Mouse (Mus musculus): ENCODE measurements at regions not wholly inside any gene's neighbourhood (a gene's known extent, or its start where the extent isn't known, plus 50 kb on each side); places are given as distances from the start of the nearest gene placed in this dataset.

- H3K27me3 ChIP-seq (replicated peaks), result no peaks in the 10 kb centered on the region
- H3K4me1 ChIP-seq (ENCODE audit: control insufficient read depth in 1 of 2, insufficient read depth in 2 of 2), result no peaks in the 10 kb centered on the region
- peaks cover 86% of the 10 kb centered on the region for H3K9me3 ChIP-seq (replicated peaks; ENCODE audit: low read length)
- H3K36me3 ChIP-seq (replicated peaks in 1 of 2; ENCODE audit: control insufficient read depth in 1 of 2, insufficient read depth in 1 of 2, low read length in 1 of 2), result no peaks in the 10 kb centered on the region
- dilution Hi-C loops (cut with MboI; ENCODE audit: extremely low pct_ligation_motif_present, extremely low pct_unique_long_range_greater_than_20kb, low sequenced_read_pairs), result no loop called here
- in situ Hi-C loops (cut with MboI; ENCODE audit: low pct_ligation_motif_present, low pct_unique_long_range_greater_than_20kb, low sequenced_read_pairs), result no loop called here
- H3K4me3 ChIP-seq (replicated peaks in 1 of 3; ENCODE audit: low read depth in 2 of 3, low read length in 2 of 3, poor library complexity in 1 of 3), result no peak overlapping the region
- no peak overlapping the region for H3K9ac ChIP-seq (ENCODE audit: insufficient read depth, low read depth)
- no peak for DNase-seq (ENCODE audit: extremely low read depth)
- TF ChIP-seq RCOR1 (conservative IDR thresholded peaks at IDR 0.05; ENCODE audit: low read depth, low read length) (no peak), MAFK (IDR thresholded peaks at IDR 0.05; ENCODE audit: insufficient replicate concordance, low read length) (no peak), BHLHE40 (IDR thresholded peaks at IDR 0.05; ENCODE audit: low read depth, low read length) (no peak), ETS1 (conservative IDR thresholded peaks at IDR 0.05; ENCODE audit: low read depth, low read length) (no peak), EP300 (IDR thresholded peaks at IDR 0.05; ENCODE audit: low read length) (no peak), TBP (conservative IDR thresholded peaks at IDR 0.05; ENCODE audit: low read depth, low read length) (no peak), MEF2A (IDR thresholded peaks at IDR 0.05; ENCODE audit: borderline replicate concordance, low read depth, low read length) (no peak), ZMIZ1 (IDR thresholded peaks at IDR 0.05; ENCODE audit: low read depth, low read length) (no peak), E2F4 (IDR thresholded peaks at IDR 0.05; ENCODE audit: insufficient replicate concordance, low read depth, low read length) (no peak), SIN3A (IDR thresholded peaks at IDR 0.05; ENCODE audit: low read length) (no peak), JUND (conservative IDR thresholded peaks at IDR 0.05; ENCODE audit: low read depth, low read length) (no peak)
- no peak overlapping the region for H3K27ac ChIP-seq (ENCODE audit: insufficient read depth, low read depth)
- H3K79me2 ChIP-seq (replicated peaks; ENCODE audit: control insufficient read depth, extremely low read depth, insufficient read depth, poor library complexity, severe bottlenecking), result no peaks in the 10 kb centered on the region
- H3K4me2 ChIP-seq (ENCODE audit: insufficient read depth, low read depth, poor library complexity, severe bottlenecking), result no peak overlapping the region
Observed at GRCm38 (mm10) chr4:142509386-142509785, 270.2 kb upstream of the Kazn start.

- no peak for DNase-seq (ENCODE audit: extremely low read depth)
- Histone ChIP-seq H3K27ac (ENCODE audit: insufficient read depth, low read depth) (no peak overlapping the region), H3K4me3 (replicated peaks in 1 of 3; ENCODE audit: low read depth in 2 of 3, low read length in 2 of 3, poor library complexity in 1 of 3) (no peak overlapping the region), H3K4me2 (ENCODE audit: insufficient read depth, low read depth, poor library complexity, severe bottlenecking) (no peak overlapping the region), H3K27me3 (replicated peaks) (no peaks in the 10 kb centered on the region), H3K36me3 (replicated peaks in 1 of 2; ENCODE audit: control insufficient read depth in 1 of 2, insufficient read depth in 1 of 2, low read length in 1 of 2) (no peaks in the 10 kb centered on the region), H3K79me2 (replicated peaks; ENCODE audit: control insufficient read depth, extremely low read depth, insufficient read depth, poor library complexity, severe bottlenecking) (no peaks in the 10 kb centered on the region), H3K4me1 (ENCODE audit: control insufficient read depth in 1 of 2, insufficient read depth in 2 of 2) (no peaks in the 10 kb centered on the region), H3K9ac (ENCODE audit: insufficient read depth, low read depth) (no peak overlapping the region), H3K9me3 (replicated peaks; ENCODE audit: low read length) (peaks cover 72% of the 10 kb centered on the region)
- dilution Hi-C loops (cut with MboI; ENCODE audit: extremely low pct_ligation_motif_present, extremely low pct_unique_long_range_greater_than_20kb, low sequenced_read_pairs), result no loop called here
- TF ChIP-seq GABPA (IDR thresholded peaks at IDR 0.05; ENCODE audit: insufficient replicate concordance, low read depth, low read length), result no peak
- no peak for TF ChIP-seq NRF1 (IDR thresholded peaks at IDR 0.05; ENCODE audit: low read depth, low read length)
- no peak for TF ChIP-seq JUN (IDR thresholded peaks at IDR 0.05; ENCODE audit: insufficient read depth, low read depth, low read length)
- TF ChIP-seq JUND (conservative IDR thresholded peaks at IDR 0.05; ENCODE audit: low read depth, low read length), result no peak
- no peak for TF ChIP-seq HCFC1 (IDR thresholded peaks at IDR 0.05; ENCODE audit: low read depth, low read length)
- TF ChIP-seq MYC (IDR thresholded peaks at IDR 0.05; ENCODE audit: low read depth, low read length), result no peak
- TF ChIP-seq ETS1 (conservative IDR thresholded peaks at IDR 0.05; ENCODE audit: low read depth, low read length), result no peak
- no peak for TF ChIP-seq EP300 (IDR thresholded peaks at IDR 0.05; ENCODE audit: low read length)
- TF ChIP-seq CTCF (conservative IDR thresholded peaks at IDR 0.05 in 1 of 2, IDR thresholded peaks at IDR 0.05 in 1 of 2; ENCODE audit: low read depth in 2 of 2, low read length in 2 of 2), result no peak
- TF ChIP-seq MAFK (IDR thresholded peaks at IDR 0.05; ENCODE audit: insufficient replicate concordance, low read length), result no peak
- no peak for TF ChIP-seq MXI1 (IDR thresholded peaks at IDR 0.05; ENCODE audit: low read depth, low read length)
- no peak for TF ChIP-seq ZMIZ1 (IDR thresholded peaks at IDR 0.05; ENCODE audit: low read depth, low read length)
- no peak for TF ChIP-seq ZNF384 (IDR thresholded peaks at IDR 0.05; ENCODE audit: low read depth, low read length)
- no peak for TF ChIP-seq TBP (conservative IDR thresholded peaks at IDR 0.05; ENCODE audit: low read depth, low read length)
- TF ChIP-seq TCF12 (IDR thresholded peaks at IDR 0.05; ENCODE audit: low read depth, low read length), result no peak
- no peak for TF ChIP-seq KAT2A (IDR thresholded peaks at IDR 0.05; ENCODE audit: insufficient replicate concordance, low read length)
- TF ChIP-seq POLR2AphosphoS2 (IDR thresholded peaks at IDR 0.05; ENCODE audit: low read depth, low read length), result no peak
- TF ChIP-seq PAX5 (IDR thresholded peaks at IDR 0.05; ENCODE audit: low read length), result no peak
- TF ChIP-seq IRF4 (IDR thresholded peaks at IDR 0.05; ENCODE audit: low read depth, low read length), result no peak
- no peak for TF ChIP-seq MAZ (IDR thresholded peaks at IDR 0.05; ENCODE audit: low read depth, low read length)
- in situ Hi-C loops (cut with MboI; ENCODE audit: low pct_ligation_motif_present, low pct_unique_long_range_greater_than_20kb, low sequenced_read_pairs), result no loop called here
Observed at GRCm38 (mm10) chr4:142506383-142507211, 267.4 kb upstream of the Kazn start.

All from CH12.LX (cell line).